Mouse (Mus musculus): ENCODE results near the gene Pold2. TPM values are rescaled to one million over a fixed set of nuclear protein-coding genes. Genes with fewer than 3 reads are reported as not detected.

The Pold2 gene
- polyA plus RNA-seq, 1 experiment from 2014 or later = 64.5 TPM

DNA sequence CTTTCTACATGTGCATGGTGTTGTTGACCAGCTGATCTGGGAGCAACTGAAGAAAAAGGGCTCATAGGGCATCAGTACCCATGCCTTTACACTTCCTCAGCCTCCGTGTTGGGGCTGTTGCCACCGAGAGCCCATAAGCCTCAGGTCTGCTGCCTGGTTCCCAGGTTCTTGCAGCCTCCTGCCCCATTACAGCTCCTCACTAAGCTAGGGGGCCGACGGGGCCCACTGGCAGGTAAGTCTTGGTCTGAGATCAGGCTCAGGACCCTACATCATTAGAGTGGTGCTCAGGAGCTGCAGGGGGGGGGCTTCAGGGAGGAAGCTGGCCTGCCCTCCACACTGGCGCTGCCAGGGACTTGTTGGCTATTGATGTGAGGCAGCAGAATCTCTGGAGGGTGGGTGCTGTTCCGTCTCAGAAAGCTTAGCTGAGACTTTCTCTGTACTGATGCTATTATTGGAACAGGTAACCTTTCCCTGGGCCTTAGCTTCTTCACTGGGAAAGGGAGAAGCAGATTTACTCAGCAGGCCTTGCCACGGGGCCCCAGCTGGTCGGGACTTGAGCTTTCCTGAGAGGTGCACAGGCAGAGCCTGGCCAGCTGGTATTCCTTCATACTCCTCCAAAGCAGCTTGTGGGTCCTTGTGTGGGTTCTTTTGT lies 21.5 kb downstream of the Pold2 start:
- Histone ChIP-seq H3K4me3 (replicated peaks) (no peak overlapping the region), H3K4me1 (peaks cover 6% of the 10 kb centered on the region), H3K36me3 (no peaks in the 10 kb centered on the region), H3K27ac (replicated peaks) (no peak overlapping the region), H3K4me2 (no peak overlapping the region), H3K9ac (replicated peaks) (no peak overlapping the region), H3K9me3 (replicated peaks) (no peaks in the 10 kb centered on the region), H3K27me3 (replicated peaks) (peaks cover 21% of the 10 kb centered on the region)
- 82% methylated on average over 8 of the region's 8 CpGs for WGBS
- no peak for ATAC-seq (ENCODE audit: low FRiP score)

DNA sequence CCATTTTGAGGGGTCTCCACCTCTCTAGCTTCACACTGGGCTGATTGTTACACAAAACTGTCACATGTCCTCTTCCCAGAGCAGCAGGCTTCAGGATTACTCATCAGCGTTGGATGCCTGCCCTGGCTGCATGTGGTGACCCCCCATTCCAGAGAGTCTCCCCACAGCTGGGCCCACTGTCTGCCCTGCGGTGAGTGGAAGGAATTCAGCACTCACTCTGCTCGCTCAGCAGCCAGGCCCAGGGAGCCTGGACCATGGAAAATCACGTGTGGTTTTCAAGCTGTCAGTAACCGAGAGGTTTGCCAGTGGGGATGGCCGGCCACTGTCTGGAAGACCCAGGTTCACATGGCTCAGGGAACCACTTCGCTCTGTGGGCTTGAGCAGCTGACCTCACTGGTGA lies 22.2 kb downstream of the Pold2 start:
- Histone ChIP-seq H3K9me3 (replicated peaks) (no peaks in the 10 kb centered on the region), H3K9ac (replicated peaks) (no peak overlapping the region), H3K4me2 (no peak overlapping the region), H3K4me1 (no peaks in the 10 kb centered on the region), H3K27me3 (replicated peaks) (peaks cover 14% of the 10 kb centered on the region), H3K4me3 (replicated peaks) (no peak overlapping the region), H3K36me3 (no peaks in the 10 kb centered on the region), H3K27ac (replicated peaks) (no peak overlapping the region)
- no peak for ATAC-seq (ENCODE audit: low FRiP score)
- WGBS = 53% methylated on average over 7 of the region's 7 CpGs

DNA sequence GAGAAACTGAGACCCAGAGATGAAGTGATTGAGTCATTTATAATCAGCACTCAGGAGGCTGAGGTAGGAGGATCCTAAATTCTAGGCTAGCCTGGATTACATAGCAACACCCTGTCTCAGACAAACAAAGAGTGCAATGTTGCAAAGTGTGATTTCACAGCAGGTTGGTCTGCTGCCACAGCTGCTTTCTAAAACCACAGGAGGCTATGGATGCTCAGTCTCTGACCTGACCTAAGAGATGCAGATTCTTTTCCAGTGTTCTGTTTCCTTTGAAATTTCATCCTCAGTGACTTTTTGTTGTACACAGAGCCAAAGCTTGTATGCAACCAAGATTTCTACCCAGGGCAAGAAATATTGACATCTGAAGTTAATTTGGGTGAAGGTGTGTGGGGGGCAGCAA lies 22.6 kb downstream of the Pold2 start:
- H3K9me3 ChIP-seq (replicated peaks) = no peaks in the 10 kb centered on the region
- no peak for ATAC-seq (ENCODE audit: low FRiP score)
- H3K27ac ChIP-seq (replicated peaks) = no peak overlapping the region
- H3K27me3 ChIP-seq (replicated peaks) = peaks cover 9% of the 10 kb centered on the region
- H3K9ac ChIP-seq (replicated peaks) = no peak overlapping the region
- H3K4me3 ChIP-seq (replicated peaks) = no peak overlapping the region
- H3K4me2 ChIP-seq = no peak overlapping the region
- H3K4me1 ChIP-seq = no peaks in the 10 kb centered on the region
- H3K36me3 ChIP-seq = no peaks in the 10 kb centered on the region

GRCm38 (mm10) chr11:5852314-5852713 lies 25.8 kb downstream of the Pold2 start:
- Histone ChIP-seq H3K9me3 (replicated peaks) (no peaks in the 10 kb centered on the region), H3K4me2 (no peak overlapping the region)
- WGBS = 43% methylated on average over 1 of the region's 1 CpGs

DNA sequence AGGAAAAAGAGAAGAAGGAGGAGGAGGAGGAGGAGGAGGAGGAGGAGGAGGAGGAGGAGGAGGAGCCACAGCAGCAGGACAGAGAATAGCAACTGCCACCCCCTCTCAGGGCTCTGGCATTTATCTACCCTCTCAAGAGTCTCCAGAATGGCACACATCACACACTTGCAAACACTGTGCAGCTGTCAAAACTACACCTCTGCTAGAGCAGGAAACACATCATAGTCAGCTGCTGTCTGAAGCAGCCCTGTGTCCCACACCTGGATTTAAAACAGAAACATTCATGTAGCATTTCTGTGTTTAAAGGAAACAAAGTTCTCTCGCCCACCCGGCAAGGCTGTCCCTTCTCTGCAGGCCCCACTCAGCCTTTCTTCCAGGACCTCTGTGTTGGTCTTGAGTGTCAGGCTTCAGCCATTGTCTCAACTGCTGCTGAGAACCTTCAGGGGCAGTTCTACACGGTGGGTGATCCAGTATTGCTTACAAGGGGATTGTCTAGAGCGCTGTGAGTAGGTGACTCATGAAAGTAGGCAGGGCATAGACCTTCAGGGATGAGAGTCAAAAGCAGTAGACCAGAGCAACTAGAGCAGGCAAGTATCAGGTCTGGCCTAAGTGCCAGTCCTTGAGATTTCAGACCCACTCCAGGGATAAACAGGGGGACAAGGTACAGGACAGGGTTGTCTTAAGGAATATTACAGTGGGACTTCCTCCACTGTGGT lies 26.9 kb downstream of the Pold2 start:
- H3K4me1 ChIP-seq = no peaks in the 10 kb centered on the region
- H3K4me2 ChIP-seq = no peak overlapping the region
- no peaks in the 10 kb centered on the region for H3K9me3 ChIP-seq (replicated peaks)
- ATAC-seq (ENCODE audit: low FRiP score) = no peak
- whole genome bisulfite sequencing = 68% methylated on average over 4 of the region's 4 CpGs
- no peak overlapping the region for H3K9ac ChIP-seq (replicated peaks)
- H3K4me3 ChIP-seq (replicated peaks) = no peak overlapping the region
- no peaks in the 10 kb centered on the region for H3K36me3 ChIP-seq
- no peaks in the 10 kb centered on the region for H3K27me3 ChIP-seq (replicated peaks)
- H3K27ac ChIP-seq (replicated peaks) = no peak overlapping the region

More at GRCm38 (mm10) chr11:5852314-5852713, 25.8 kb downstream of the Pold2 start:
- H3K27ac ChIP-seq (replicated peaks) = no peak overlapping the region
- no peaks in the 10 kb centered on the region for H3K27me3 ChIP-seq (replicated peaks)
- H3K4me1 ChIP-seq = no peaks in the 10 kb centered on the region
- no peak overlapping the region for H3K4me3 ChIP-seq (replicated peaks)
- ATAC-seq (ENCODE audit: low FRiP score) = no peak
- no peaks in the 10 kb centered on the region for H3K36me3 ChIP-seq
- no peak overlapping the region for H3K9ac ChIP-seq (replicated peaks)

- Histone ChIP-seq H3K9me3 (replicated peaks) (no peaks in the 10 kb centered on the region), H3K36me3 (no peaks in the 10 kb centered on the region), H3K27ac (replicated peaks) (no peak overlapping the region), H3K27me3 (replicated peaks) (no peaks in the 10 kb centered on the region), H3K4me2 (no peak overlapping the region), H3K4me1 (no peaks in the 10 kb centered on the region), H3K9ac (replicated peaks) (no peak overlapping the region), H3K4me3 (replicated peaks) (no peak overlapping the region)
- WGBS = 73% methylated on average over 5 of the region's 5 CpGs
- no peak for ATAC-seq (ENCODE audit: low FRiP score)
These were observed 27.6 kb downstream of the Pold2 start for GRCm38 (mm10) chr11:5850452-5850851.

- Histone ChIP-seq H3K4me1 (no peaks in the 10 kb centered on the region), H3K27me3 (replicated peaks) (no peaks in the 10 kb centered on the region), H3K4me2 (no peak overlapping the region), H3K36me3 (no peaks in the 10 kb centered on the region), H3K9ac (replicated peaks) (no peak overlapping the region), H3K27ac (replicated peaks) (no peak overlapping the region), H3K9me3 (replicated peaks) (no peaks in the 10 kb centered on the region), H3K4me3 (replicated peaks) (no peak overlapping the region)
- 65% methylated on average over 2 of the region's 2 CpGs for WGBS
- ATAC-seq (ENCODE audit: low FRiP score) = no peak
These were observed 28.8 kb downstream of the Pold2 start for GRCm38 (mm10) chr11:5849316-5849715.

GRCm38 (mm10) chr11:5848741-5849140 lies 29.4 kb downstream of the Pold2 start:
- H3K36me3 ChIP-seq = no peaks in the 10 kb centered on the region
- H3K27me3 ChIP-seq (replicated peaks) = no peaks in the 10 kb centered on the region
- H3K27ac ChIP-seq (replicated peaks) = no peak overlapping the region
- H3K9ac ChIP-seq (replicated peaks) = no peak overlapping the region
- no peak overlapping the region for H3K4me2 ChIP-seq
- no peak for ATAC-seq (ENCODE audit: low FRiP score)
- WGBS = 40% methylated on average over 6 of the region's 6 CpGs
- H3K9me3 ChIP-seq (replicated peaks) = no peaks in the 10 kb centered on the region
- no peaks in the 10 kb centered on the region for H3K4me1 ChIP-seq
- H3K4me3 ChIP-seq (replicated peaks) = no peak overlapping the region

GRCm38 (mm10) chr11:5846639-5847345 lies 31.3 kb downstream of the Pold2 start:
- ATAC-seq (ENCODE audit: low FRiP score) = no peak
- H3K27ac ChIP-seq (replicated peaks) = no peak overlapping the region
- no peaks in the 10 kb centered on the region for H3K36me3 ChIP-seq
- H3K9me3 ChIP-seq (replicated peaks) = no peaks in the 10 kb centered on the region
- 73% methylated on average over 7 of the region's 7 CpGs for WGBS
- H3K4me3 ChIP-seq (replicated peaks) = no peak overlapping the region
- no peaks in the 10 kb centered on the region for H3K27me3 ChIP-seq (replicated peaks)
- no peak overlapping the region for H3K9ac ChIP-seq (replicated peaks)
- no peaks in the 10 kb centered on the region for H3K4me1 ChIP-seq
- H3K4me2 ChIP-seq = no peak overlapping the region

GRCm38 (mm10) chr11:5843131-5843530 lies 35.0 kb downstream of the Pold2 start:
- Histone ChIP-seq H3K9ac (replicated peaks) (no peak overlapping the region), H3K4me3 (replicated peaks) (no peak overlapping the region), H3K9me3 (replicated peaks) (no peaks in the 10 kb centered on the region), H3K36me3 (no peaks in the 10 kb centered on the region), H3K27me3 (replicated peaks) (no peaks in the 10 kb centered on the region), H3K4me1 (no peaks in the 10 kb centered on the region), H3K27ac (replicated peaks) (no peak overlapping the region), H3K4me2 (no peak overlapping the region)
- WGBS = 80% methylated on average over 3 of the region's 3 CpGs
- ATAC-seq (ENCODE audit: low FRiP score) = no peak

DNA sequence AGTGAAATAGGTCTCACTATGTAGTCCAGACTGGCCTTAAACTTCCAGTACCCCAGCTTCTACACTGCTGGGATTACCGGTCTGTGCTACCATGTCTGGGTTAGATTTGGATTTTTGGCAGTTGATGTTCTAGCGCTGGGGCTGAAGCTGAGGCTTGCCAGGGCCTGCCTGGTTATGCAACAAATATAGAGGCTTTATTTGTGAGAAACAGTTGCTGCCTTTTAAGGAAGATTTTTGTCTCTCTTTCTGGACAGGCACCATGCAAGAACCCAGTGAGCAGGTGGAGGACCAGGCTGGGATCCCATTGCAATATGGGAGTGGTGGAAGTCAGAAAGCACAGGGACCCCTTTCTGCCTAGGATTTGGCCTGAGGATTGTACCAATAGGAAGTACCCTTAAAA lies 36.3 kb downstream of the Pold2 start:
- no peak for ATAC-seq (ENCODE audit: low FRiP score)
- no peak overlapping the region for H3K4me3 ChIP-seq (replicated peaks)
- no peaks in the 10 kb centered on the region for H3K36me3 ChIP-seq
- H3K9ac ChIP-seq (replicated peaks) = no peak overlapping the region
- no peak overlapping the region for H3K27ac ChIP-seq (replicated peaks)
- 96% methylated on average over 2 of the region's 2 CpGs for WGBS
- H3K4me2 ChIP-seq = no peak overlapping the region
- H3K27me3 ChIP-seq (replicated peaks) = no peaks in the 10 kb centered on the region
- H3K9me3 ChIP-seq (replicated peaks) = no peaks in the 10 kb centered on the region
- peaks cover 7% of the 10 kb centered on the region for H3K4me1 ChIP-seq

DNA sequence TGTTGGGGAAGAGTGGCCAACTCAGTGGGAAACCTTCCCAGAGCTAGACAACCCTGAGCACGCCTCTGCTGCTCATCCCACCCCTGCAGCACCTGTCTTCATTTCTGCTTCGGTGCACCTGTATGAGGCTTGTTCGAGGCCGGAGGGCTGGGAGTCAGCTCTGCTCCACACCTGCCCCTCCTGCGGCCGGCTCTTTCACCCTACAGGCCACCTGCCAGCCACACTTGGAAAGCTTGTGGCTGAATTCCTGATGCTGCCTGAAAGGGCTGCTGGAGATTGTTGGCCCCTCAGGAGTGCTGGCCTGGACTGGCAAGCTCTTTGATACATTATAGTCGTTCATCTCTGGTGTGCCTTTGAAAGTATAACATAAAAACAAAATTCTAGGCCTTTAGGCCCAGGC lies 37.7 kb downstream of the Pold2 start:
- Histone ChIP-seq H3K9me3 (replicated peaks) (no peaks in the 10 kb centered on the region), H3K4me3 (replicated peaks) (no peak overlapping the region), H3K36me3 (no peaks in the 10 kb centered on the region), H3K27ac (replicated peaks) (no peak overlapping the region), H3K4me1 (peaks cover 15% of the 10 kb centered on the region), H3K9ac (replicated peaks) (no peak overlapping the region), H3K27me3 (replicated peaks) (no peaks in the 10 kb centered on the region), H3K4me2 (no peak overlapping the region)
- ATAC-seq (ENCODE audit: low FRiP score) = no peak
- WGBS = 84% methylated on average over 7 of the region's 7 CpGs

Measured in neural tube, embryonic 15.5 days (tissue).